10 mouse cellular contexts compared by ENCODE assay signal in the genomic region with DNA sequence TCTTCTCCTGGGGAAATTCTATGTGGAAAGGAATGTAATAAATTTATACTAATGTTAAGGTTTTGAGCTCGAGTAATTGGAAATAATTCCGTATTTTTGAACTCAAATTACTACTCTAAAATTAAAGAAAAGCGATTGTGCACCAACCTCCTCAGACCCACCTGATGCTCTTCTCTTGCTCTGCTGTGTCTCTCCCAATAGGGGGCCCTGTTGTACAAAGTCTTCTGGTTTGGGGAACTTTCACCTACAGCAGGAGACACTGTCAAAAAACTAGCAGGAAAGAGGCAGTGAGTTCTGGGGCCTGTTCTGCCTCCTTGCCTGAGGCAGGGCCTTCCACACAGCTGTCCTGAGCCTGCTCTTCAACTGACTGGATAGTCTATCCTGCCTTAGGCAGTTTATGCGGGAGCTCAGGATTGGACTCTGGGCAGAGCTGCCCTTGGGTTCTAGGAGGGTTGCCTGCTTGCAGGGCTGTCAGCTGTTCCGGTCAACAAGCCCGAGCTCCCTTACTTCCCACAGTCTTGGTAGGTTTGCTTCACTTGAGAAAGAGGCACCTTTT.
DNase-seq lines count a peak whose midpoint lies in the region; ATAC-seq lines count a peak whose summit lies in the region.
"Had no signal": no experiment of that assay in that cellular context is flagged by ENCODE, and none has a peak within 500 bp of the region (broad histone marks: within the 10 kb centered on the region; RNA-seq: fewer than 3 reads in every experiment).

No protein-coding gene starts in this region.

- no peak overlapping the region for H3K27ac ChIP-seq in kidney, embryonic 15.5 days
- 0 out of 2 replicates have a peak overlapping the region, but pooled peaks have one; percentile 14 for H3K27ac ChIP-seq in embryonic facial prominence, embryonic 10.5 days (replicated peaks)
- H3K27ac ChIP-seq in neural tube, embryonic 11.5 days (ENCODE audit: low read depth, low read length): no peak overlapping the region
- H3K27ac ChIP-seq: forebrain, embryonic 10.5 days had no signal

- no peak overlapping the region for H3K4me2 ChIP-seq in kidney, embryonic 15.5 days
- no peak overlapping the region for H3K4me2 ChIP-seq in neural tube, embryonic 11.5 days (ENCODE audit: low read depth)

- H3K4me3 ChIP-seq in kidney, embryonic 15.5 days (replicated peaks): no peak overlapping the region
- no peak overlapping the region for H3K4me3 ChIP-seq in embryonic facial prominence, embryonic 10.5 days
- H3K4me3 ChIP-seq in neural tube, embryonic 11.5 days (ENCODE audit: low read depth, low read length): no peak overlapping the region
- H3K4me3 ChIP-seq: forebrain, embryonic 10.5 days had no signal

- H3K27me3 ChIP-seq in kidney, embryonic 15.5 days: no peaks in the 10 kb centered on the region
- no peaks in the 10 kb centered on the region for H3K27me3 ChIP-seq in embryonic facial prominence, embryonic 10.5 days (replicated peaks; ENCODE audit: low read depth, poor library complexity, severe bottlenecking)
- no peaks in the 10 kb centered on the region for H3K27me3 ChIP-seq in neural tube, embryonic 11.5 days (ENCODE audit: control insufficient read depth, insufficient read depth, low read length)

- 77% methylated on average over 6 of the region's 6 CpGs for WGBS in kidney, embryonic 15.5 days
- WGBS in embryonic facial prominence, embryonic 10.5 days: 71% methylated on average over 6 of the region's 6 CpGs
- WGBS in neural tube, embryonic 11.5 days: 84% methylated on average over 6 of the region's 6 CpGs

- H3K36me3 ChIP-seq in kidney, embryonic 15.5 days: no peaks in the 10 kb centered on the region
- H3K36me3 ChIP-seq in embryonic facial prominence, embryonic 10.5 days (replicated peaks): no peaks in the 10 kb centered on the region
- H3K36me3 ChIP-seq in neural tube, embryonic 11.5 days (ENCODE audit: control insufficient read depth, insufficient read depth, low read length): no peaks in the 10 kb centered on the region
- H3K36me3 ChIP-seq: forebrain, embryonic 10.5 days had no signal

- peak; percentile 33; the same call in 1 of the 2 replicates for ATAC-seq in kidney, embryonic 15.5 days (replicated peaks; ENCODE audit: low FRiP score)
- peak; percentile 33; the same call in 1 of the 2 replicates for ATAC-seq in neural tube, embryonic 11.5 days (ENCODE audit: insufficient read depth, low FRiP score, low TSS enrichment)

- DNase-seq in adrenal gland, postnatal 10 days: peak; percentile 5
- no peak for DNase-seq in adrenal gland, postnatal 4 days (ENCODE audit: low spot score in 2 of 2)
- DNase-seq in kidney, postnatal 10 days: no peak
- DNase-seq in embryonic facial prominence, embryonic 10.5 days (ENCODE audit: low spot score): peak; percentile 16
- peak; percentile 21 for DNase-seq in neural tube, embryonic 11.5 days (ENCODE audit: low spot score)
- no peak for DNase-seq in layer of hippocampus, postnatal 25 days (ENCODE audit: extremely low spot score in 1 of 2, low spot score in 1 of 2)
- DNase-seq in left cerebral cortex, adult 18-20 months (ENCODE audit: low spot score in 2 of 2): no peak
- DNase-seq: thymus, postnatal 4 days had no signal

- H3K9me3 ChIP-seq in kidney, embryonic 15.5 days (replicated peaks): no peaks in the 10 kb centered on the region
- H3K9me3 ChIP-seq in embryonic facial prominence, embryonic 10.5 days: no peaks in the 10 kb centered on the region
- no peaks in the 10 kb centered on the region for H3K9me3 ChIP-seq in neural tube, embryonic 11.5 days (ENCODE audit: control insufficient read depth, low read length)
- H3K9me3 ChIP-seq: forebrain, embryonic 10.5 days had no signal

- H3K4me1 ChIP-seq in kidney, embryonic 15.5 days: 0 out of 2 replicates have a peak, but pooled peaks cover 4% of the 10 kb centered on the region
- peaks cover 12% of the 10 kb centered on the region for H3K4me1 ChIP-seq in embryonic facial prominence, embryonic 10.5 days
- no peaks in the 10 kb centered on the region for H3K4me1 ChIP-seq in neural tube, embryonic 11.5 days (ENCODE audit: control insufficient read depth, insufficient read depth, low read length)

- H3K9ac ChIP-seq in kidney, embryonic 15.5 days: no peak overlapping the region
- H3K9ac ChIP-seq in neural tube, embryonic 11.5 days (ENCODE audit: low read length): no peak overlapping the region

Comparison
In these comparisons a context has a peak if more than half of its experiments do, and no peak if none do; other contexts are left out.
1. DNase-seq: peak in adrenal gland, postnatal 10 days (single experiment), embryonic facial prominence, embryonic 10.5 days (single experiment) and neural tube, embryonic 11.5 days (single experiment); none in adrenal gland, postnatal 4 days (0 of 2), kidney, postnatal 10 days (single experiment), layer of hippocampus, postnatal 25 days (0 of 2) and left cerebral cortex, adult 18-20 months (0 of 2).